Comparison of ENCODE assay signal across 8 mouse cellular contexts in the genomic region with DNA sequence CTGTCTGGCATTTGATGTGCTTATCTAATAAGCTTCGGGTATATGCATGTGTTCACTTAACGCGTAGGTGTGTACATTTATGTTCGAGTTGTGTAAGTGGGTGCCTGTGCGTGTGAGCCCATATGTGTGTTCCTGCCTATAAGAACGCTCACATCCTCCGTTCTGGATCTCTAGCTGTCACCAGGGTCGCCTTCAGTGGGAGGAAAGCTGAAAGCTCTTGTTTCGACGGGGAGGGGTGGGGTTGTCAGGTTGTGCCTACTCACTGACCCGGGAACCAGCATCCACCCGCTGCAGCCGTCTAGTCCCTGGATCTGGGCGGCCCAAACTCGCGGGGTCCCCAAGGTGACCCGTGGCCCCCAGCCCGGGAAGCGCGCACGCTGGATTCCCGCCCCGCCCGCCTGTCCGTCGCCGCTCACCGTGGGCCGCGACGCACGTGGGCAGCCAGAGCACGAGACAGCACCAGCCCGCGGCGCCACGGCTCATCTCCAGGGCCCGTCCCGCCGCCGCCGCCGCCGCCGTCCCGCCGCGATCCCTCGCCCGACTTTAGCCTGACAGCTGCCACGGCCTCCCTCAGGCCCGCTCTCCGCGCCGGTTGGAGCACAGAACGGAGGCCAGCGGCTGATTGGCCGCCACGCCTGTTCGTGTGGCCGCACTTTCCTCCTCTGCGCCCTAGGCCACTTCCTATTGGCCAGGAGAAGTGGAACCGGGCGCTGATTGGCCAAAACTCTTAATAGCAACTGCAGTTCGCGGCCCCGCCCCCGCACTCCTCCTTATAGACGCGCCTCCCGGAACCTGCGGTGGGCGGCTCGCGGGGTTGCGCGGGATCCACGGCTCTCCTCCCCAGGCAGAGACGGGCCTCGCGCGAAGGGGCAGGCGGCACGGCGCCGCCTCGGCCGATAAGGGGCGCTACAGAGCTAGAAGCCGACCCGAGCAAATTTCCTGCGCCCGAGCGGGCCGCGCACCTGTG. TPM values are rescaled to one million over a fixed set of nuclear protein-coding genes. Genes with fewer than 3 reads are reported as not detected.
A peak's percentile ranks its signal among the peaks of the same experiment; 100 is the strongest.
DNase-seq lines count a peak whose midpoint lies in the region; ATAC-seq lines count a peak whose summit lies in the region.

Cct7 (plus strand) TSS at position 818 of the 967 bp plus-strand sequence.

- peak; percentile 78 for ATAC-seq in megakaryocyte progenitor cell, adult 5-6 weeks (replicated peaks; ENCODE audit: poor library complexity)

- peak; percentile 100 for DNase-seq in adipocyte (ENCODE audit: low spot score)
- DNase-seq in embryo, embryonic 10 days (ENCODE audit: low spot score) = peak; percentile 99
- DNase-seq in gastrocnemius, postnatal 10 days = peak; percentile 98
- peak; percentile 99 for DNase-seq in induced T-regulatory cell, adult 2 months (ENCODE audit: low read depth)
- DNase-seq in left cerebral cortex, adult 9 months (ENCODE audit: low spot score in 2 of 2) = peak; percentile 98 to 100
- DNase-seq in right cerebral cortex, postnatal 14 days = peak; percentile 100
- DNase-seq in urinary bladder, postnatal 4 days (ENCODE audit: low spot score in 2 of 2) = peak; percentile 98 to 99

RNA-seq across cellular contexts. Expression of gene Cct7, which starts in this region (rescaled TPM):
- 100 to 1,000 TPM; 164 to 167 TPM for total RNA-seq in gastrocnemius, postnatal 10 days (2021)
- 321 and 330 TPM in 2 replicates for total RNA-seq in megakaryocyte progenitor cell, adult 5-6 weeks (2015)
- total RNA-seq in megakaryocyte progenitor cell, adult 5-6 weeks (2017) = 304 and 348 TPM in 2 replicates

Comparison
In these comparisons a context has a peak if more than half of its experiments do, and no peak if none do; other contexts are left out.
1. Peak in every context shown above with its lines: DNase-seq and ATAC-seq.